Mouse (Mus musculus) E14TG2a.4 (cell line): ENCODE results near the gene Incenp.
"Not testable (repeated sequence)": the region's sequence is repeated elsewhere in the genome, so short reads cannot be mapped to it uniquely, and the experiment has no call there.

Experiments
- CTCF ChIP-seq: conservative IDR thresholded peaks from 2 replicates; pipeline ENCODE4 v1.5.1; 2014; ENCODE audit warnings: low read length
- POU5F1 ChIP-seq: IDR thresholded peaks from 2 replicates; pipeline ENCODE4 v1.6.1; 2014; ENCODE audit warnings: low read length, borderline replicate concordance

- TF ChIP-seq CTCF, POU5F1: not testable (repeated sequence)
Measured at GRCm38 (mm10) chr19:9836581-9837340, 62.6 kb downstream of the Incenp start.
